Mouse (Mus musculus) MEL (cell line): ENCODE data around the gene Col7a1.

Experiments
- BHLHE40 ChIP-seq: IDR thresholded peaks from 2 replicates; pipeline ENCODE4 v1.6.1; 2012; ENCODE audit warnings: low read depth, mild to moderate bottlenecking, inconsistent platforms, low read length, improper control_type of control experiment, borderline replicate concordance
- CHD2 ChIP-seq: IDR thresholded peaks from 2 replicates; pipeline ENCODE4 v1.6.1; 2011; ENCODE audit warnings: low read length, improper control_type of control experiment
- CTCF ChIP-seq, 3 experiments: IDR thresholded peaks in 2 of 3; conservative IDR thresholded peaks in 1 of 3; 2 replicates each; pipeline ENCODE4 v1.5.1; 2011 to 2012; ENCODE audit warnings: low read length in 3 of 3, low read depth in 2 of 3, mild to moderate bottlenecking in 2 of 3, improper control_type of control experiment in 1 of 3, inconsistent platforms in 1 of 3, mixed read lengths in 1 of 3, moderate library complexity in 1 of 3; ENCODE audit not compliant: control insufficient read depth in 1 of 3, insufficient read depth in 1 of 3, poor library complexity in 1 of 3, severe bottlenecking in 1 of 3
- POLR2A ChIP-seq, 2 experiments: IDR thresholded peaks; 2 replicates each; pipeline ENCODE4 v1.6.1; 2011 to 2012; ENCODE audit warnings: low read length in 2 of 2, mild to moderate bottlenecking in 2 of 2, control low read depth in 1 of 2, improper control_type of control experiment in 1 of 2, low read depth in 1 of 2, moderate library complexity in 1 of 2; ENCODE audit not compliant: control insufficient read depth in 1 of 2, insufficient read depth in 1 of 2, poor library complexity in 1 of 2
- POLR2AphosphoS5 ChIP-seq: IDR thresholded peaks from 2 replicates; pipeline ENCODE4 v1.6.1; 2012; ENCODE audit warnings: low read depth, borderline replicate concordance, mild to moderate bottlenecking, inconsistent platforms, low read length, moderate library complexity, mixed read lengths
- TBP ChIP-seq: IDR thresholded peaks from 2 replicates; pipeline ENCODE4 v1.8.0; 2011; ENCODE audit warnings: low read depth, low read length, improper control_type of control experiment
- USF1 ChIP-seq: IDR thresholded peaks from 2 replicates; pipeline ENCODE4 v1.6.1; 2014; ENCODE audit warnings: low read depth, mild to moderate bottlenecking, inconsistent platforms, low read length, improper control_type of control experiment, moderate library complexity
- USF2 ChIP-seq, 2 experiments: IDR thresholded peaks; 2 replicates each; pipeline ENCODE4 v1.6.1; 2011 to 2012; ENCODE audit warnings: improper control_type of control experiment in 2 of 2, low read length in 2 of 2, borderline replicate concordance in 1 of 2, inconsistent platforms in 1 of 2, low read depth in 1 of 2, mild to moderate bottlenecking in 1 of 2; ENCODE audit not compliant: insufficient read depth in 1 of 2
- ZC3H11A ChIP-seq: IDR thresholded peaks from 2 replicates; pipeline ENCODE4 v1.6.1; 2012; ENCODE audit warnings: low read depth, mild to moderate bottlenecking, inconsistent platforms, low read length, improper control_type of control experiment

DNA sequence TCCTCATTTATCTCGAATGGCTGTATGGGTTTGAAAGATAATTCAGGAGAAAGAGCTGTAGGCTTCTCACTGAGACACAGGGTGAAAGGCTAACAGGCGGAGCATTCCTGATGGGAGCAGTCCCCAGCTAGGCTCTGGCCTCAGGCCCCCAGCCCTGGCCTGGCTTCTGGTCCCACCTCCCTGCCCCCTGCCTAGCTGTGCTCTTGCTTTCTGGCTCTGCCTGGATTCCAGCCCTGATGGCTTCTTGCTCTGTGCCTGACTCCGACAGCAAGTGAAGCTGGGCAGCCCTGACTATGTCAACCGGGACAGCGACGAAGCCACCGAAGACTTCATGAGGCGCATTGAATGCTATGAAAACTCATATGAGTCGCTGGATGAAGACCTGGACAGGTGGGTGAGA is 54.7 kb downstream of the Col7a1 start:
- TF ChIP-seq CTCF (IDR thresholded peaks at IDR 0.05 in 2 of 3, conservative IDR thresholded peaks at IDR 0.05 in 1 of 3; ENCODE audit: control insufficient read depth in 1 of 3, insufficient read depth in 1 of 3, low read depth in 2 of 3, low read length in 3 of 3, poor library complexity in 1 of 3, severe bottlenecking in 1 of 3) (no peak), ZC3H11A (no peak), BHLHE40 (no peak), POLR2AphosphoS5 (no peak), POLR2A (IDR thresholded peaks at IDR 0.05; ENCODE audit: control insufficient read depth in 1 of 2, insufficient read depth in 1 of 2, low read depth in 1 of 2, low read length in 2 of 2, poor library complexity in 1 of 2) (no peak), TBP (no peak), USF1 (no peak), USF2 (IDR thresholded peaks at IDR 0.05; ENCODE audit: borderline replicate concordance in 1 of 2, insufficient read depth in 1 of 2, low read depth in 1 of 2, low read length in 2 of 2) (no peak), CHD2 (no peak)
